Mouse (Mus musculus) spleen, adult 2 months (tissue): ENCODE measurements around the gene Gpsm3. TPM values are rescaled to one million over a fixed set of nuclear protein-coding genes. Genes with fewer than 3 reads are reported as not detected.
A peak's percentile ranks its signal among the peaks of the same experiment; 100 is the strongest.

ENCODE experiments used
- DNase-seq, 2 experiments: peaks; one replicate each; pipeline versions ENCODE4 v3.0.0 to v3.0.0-alpha.2; 2012 to 2021; ENCODE audit warnings: low spot score in 2 of 2, low read depth in 1 of 2
- H3K27ac ChIP-seq: fragments of 200-500 bp; 2 replicates; pipeline ENCODE4 v1.5.1; 2012; ENCODE audit warnings: low read length, inconsistent platforms; ENCODE audit not compliant: insufficient read depth
- H3K27me3 ChIP-seq: fragments of 200-500 bp; 2 replicates; pipeline ENCODE4 v1.6.1; 2012; ENCODE audit warnings: mild to moderate bottlenecking, moderate library complexity, low read length, inconsistent platforms; ENCODE audit not compliant: control insufficient read depth, insufficient read depth
- H3K36me3 ChIP-seq: fragments of 200-500 bp; 2 replicates; pipeline ENCODE4 v1.6.1; 2012; ENCODE audit warnings: mild to moderate bottlenecking, low read length, inconsistent platforms; ENCODE audit not compliant: control insufficient read depth, insufficient read depth
- H3K4me1 ChIP-seq: fragments of 200-500 bp; 2 replicates; pipeline ENCODE4 v1.6.1; 2011; ENCODE audit warnings: inconsistent platforms; ENCODE audit not compliant: control insufficient read depth, insufficient read depth, insufficient read length
- H3K4me3 ChIP-seq: fragments of 200-500 bp; 2 replicates; pipeline ENCODE4 v1.5.1; 2011; ENCODE audit warnings: mild to moderate bottlenecking, inconsistent platforms; ENCODE audit not compliant: insufficient read depth, insufficient read length; ENCODE audit errors: extremely low read depth
- CTCF ChIP-seq: fragments of 200-500 bp; IDR thresholded peaks from 2 replicates; pipeline ENCODE4 v1.5.1; 2011; ENCODE audit warnings: mild to moderate bottlenecking, inconsistent platforms; ENCODE audit not compliant: insufficient read depth, insufficient read length, insufficient replicate concordance; ENCODE audit errors: extremely low read depth
- POLR2A ChIP-seq: fragments of 200-500 bp; IDR thresholded peaks from 2 replicates; pipeline ENCODE4 v1.6.1; 2011; ENCODE audit warnings: low read depth, low read length, inconsistent platforms
- WGBS: fragments of 180-500 bp; shearing (Covaris S2); methylation state at CpG from one replicate; pipeline ENCODE4 v1.1.7; 2018; 5-methylcytosine and 5-hydroxymethylcytosine counted together
- polyA plus RNA-seq: library from polyadenylated mRNA; depleted of rRNA; stranded (reverse); fragments of >200 nt; gene quantifications from 2 replicates; pipeline ENCODE4 v1.2.3, GENCODE M21; 2012

The Gpsm3 gene
- polyA plus RNA-seq, 1 experiment, result 68.8 TPM

GRCm38 (mm10) chr17:34591029-34591993, 1.7 kb downstream of the Gpsm3 start, which contains the start of gene Pbx2:
Gene Pbx2 (plus strand): TSS chr17:34591266.
- WGBS, result 5% methylated on average over 21 of the region's 21 CpGs
- peak within 1 kb of the TSS; percentile 82 for H3K4me3 ChIP-seq
- no peak for DNase-seq

GRCm38 (mm10) chr17:34591994-34592375, 2.4 kb downstream of the Gpsm3 start:
- no peak for TF ChIP-seq POLR2A
- TF ChIP-seq CTCF, result no peak
- WGBS, result 2% methylated on average over 29 of the region's 35 CpGs
- peak; percentile 53 to 89 for DNase-seq
- peaks cover 28% of the 10 kb centered on the region for H3K36me3 ChIP-seq
- no peaks in the 10 kb centered on the region for H3K27me3 ChIP-seq
- H3K4me3 ChIP-seq, result peak overlapping the region; percentile 82
- H3K4me1 ChIP-seq, result peaks cover 11% of the 10 kb centered on the region; the same call in 1 of the 2 replicates
- peak overlapping the region; percentile 100 for H3K27ac ChIP-seq

More at GRCm38 (mm10) chr17:34591029-34591993, 1.7 kb downstream of the Gpsm3 start, which contains the start of gene Pbx2:
- Histone ChIP-seq H3K36me3 (peaks cover 26% of the 10 kb centered on the region), H3K4me1 (peaks cover 14% of the 10 kb centered on the region; the same call in 1 of the 2 replicates), H3K27me3 (no peaks in the 10 kb centered on the region), H3K27ac (peak within 1 kb of the TSS; percentile 100)
- TF ChIP-seq POLR2A (no peak), CTCF (no peak)

- TF ChIP-seq CTCF (no peak), POLR2A (no peak)
- peaks cover 11% of the 10 kb centered on the region; the same call in 1 of the 2 replicates for H3K4me1 ChIP-seq
- H3K36me3 ChIP-seq, result peaks cover 28% of the 10 kb centered on the region
- H3K4me3 ChIP-seq, result peak overlapping the region; percentile 82
- 7% methylated on average over 31 of the region's 32 CpGs for WGBS
- no peaks in the 10 kb centered on the region for H3K27me3 ChIP-seq
- DNase-seq, result no peak
- peak overlapping the region; percentile 49; the same call in 1 of the 2 replicates for H3K27ac ChIP-seq
These were observed 3.3 kb downstream of the Gpsm3 start for GRCm38 (mm10) chr17:34592581-34593549.

- WGBS, result 73% methylated on average over 33 of the region's 34 CpGs
- H3K4me3 ChIP-seq, result no peak overlapping the region
- TF ChIP-seq CTCF (no peak), POLR2A (no peak)
- no peak overlapping the region for H3K27ac ChIP-seq
- no peak for DNase-seq
- H3K4me1 ChIP-seq, result peaks cover 5% of the 10 kb centered on the region; the same call in 1 of the 2 replicates
- H3K27me3 ChIP-seq, result no peaks in the 10 kb centered on the region
- H3K36me3 ChIP-seq, result peaks cover 28% of the 10 kb centered on the region
These were observed 4.3 kb downstream of the Gpsm3 start for GRCm38 (mm10) chr17:34593752-34594525.

- DNase-seq, result no peak
- Histone ChIP-seq H3K4me3 (no peak overlapping the region), H3K4me1 (peaks cover 5% of the 10 kb centered on the region; the same call in 1 of the 2 replicates), H3K27ac (no peak overlapping the region), H3K36me3 (peaks cover 30% of the 10 kb centered on the region), H3K27me3 (no peaks in the 10 kb centered on the region)
- TF ChIP-seq POLR2A (no peak), CTCF (no peak)
- 89% methylated on average over 8 of the region's 8 CpGs for whole genome bisulfite sequencing
These were observed 6.5 kb downstream of the Gpsm3 start for GRCm38 (mm10) chr17:34596098-34596497.
